Mouse (Mus musculus): ENCODE measurements around the gene Gria3.

Gene Gria3

DNA sequence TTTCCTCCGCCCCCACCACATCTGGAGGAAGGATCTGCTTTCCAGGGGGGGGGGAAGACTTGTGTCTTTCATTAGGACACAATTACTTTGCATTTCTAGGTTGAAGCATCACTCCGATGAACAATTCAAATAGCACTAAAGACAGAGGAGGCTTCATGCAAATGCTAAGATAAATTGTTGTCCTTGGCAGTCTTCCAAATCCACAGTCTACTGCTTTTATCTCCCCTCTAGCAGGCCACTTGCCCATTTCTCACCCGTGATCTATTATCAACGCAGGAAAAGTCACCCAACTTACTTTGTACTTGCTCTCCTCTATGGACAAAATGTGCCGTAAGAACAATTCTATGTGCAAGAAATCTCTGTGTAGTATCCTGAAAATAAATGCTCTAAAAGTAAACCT lies 178.1 kb downstream of the Gria3 start:
- DNase-seq: no peak

- DNase-seq: no peak
Observed at GRCm38 (mm10) chrX:41587692-41588091, 187.0 kb downstream of the Gria3 start.

- no peak for DNase-seq
Observed at GRCm38 (mm10) chrX:41607181-41607580, 206.5 kb downstream of the Gria3 start.

GRCm38 (mm10) chrX:41614920-41615319 lies 214.3 kb downstream of the Gria3 start:
- DNase-seq: peak; percentile 11

GRCm38 (mm10) chrX:41616928-41617327 lies 216.3 kb downstream of the Gria3 start:
- no peak for DNase-seq

DNA sequence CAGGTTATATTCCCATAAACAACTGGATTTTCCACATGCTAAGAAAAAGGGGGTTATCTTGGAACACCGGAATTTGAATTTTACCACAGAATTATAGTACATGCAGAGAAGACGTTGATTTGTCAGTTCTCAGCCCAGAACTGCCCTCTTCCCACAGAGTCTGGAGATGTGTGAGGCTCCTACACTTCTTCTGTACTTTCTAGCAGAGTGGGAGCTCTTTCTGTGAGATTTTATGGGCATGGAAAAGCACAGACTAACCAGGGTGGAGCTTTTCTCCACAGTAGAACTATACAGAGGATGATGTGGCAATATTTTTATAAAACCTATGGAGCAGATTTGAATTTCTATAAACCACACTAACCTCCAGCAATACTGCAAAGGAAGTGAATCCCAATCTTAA lies 217.7 kb downstream of the Gria3 start:
- no peak for DNase-seq

DNA sequence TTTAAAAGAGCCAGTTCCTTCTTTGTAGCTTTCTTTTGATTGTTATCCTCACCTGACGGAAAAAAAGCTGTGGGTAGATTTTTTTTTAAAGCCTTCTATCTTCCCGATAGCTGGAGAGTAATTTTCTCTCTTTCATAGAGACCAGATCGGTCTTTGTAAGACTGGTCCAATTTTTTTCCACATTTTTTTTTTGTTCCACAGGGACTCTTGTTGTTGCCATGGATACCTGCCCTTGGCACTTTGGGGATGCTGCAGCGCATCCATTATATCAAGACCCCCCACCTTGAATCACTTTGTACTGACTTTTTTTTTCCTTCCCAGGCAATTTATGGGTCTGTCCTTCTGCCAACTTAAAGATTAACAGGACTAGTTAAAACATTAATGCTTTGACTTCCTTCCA lies 232.9 kb downstream of the Gria3 start:
- DNase-seq: no peak

DNA sequence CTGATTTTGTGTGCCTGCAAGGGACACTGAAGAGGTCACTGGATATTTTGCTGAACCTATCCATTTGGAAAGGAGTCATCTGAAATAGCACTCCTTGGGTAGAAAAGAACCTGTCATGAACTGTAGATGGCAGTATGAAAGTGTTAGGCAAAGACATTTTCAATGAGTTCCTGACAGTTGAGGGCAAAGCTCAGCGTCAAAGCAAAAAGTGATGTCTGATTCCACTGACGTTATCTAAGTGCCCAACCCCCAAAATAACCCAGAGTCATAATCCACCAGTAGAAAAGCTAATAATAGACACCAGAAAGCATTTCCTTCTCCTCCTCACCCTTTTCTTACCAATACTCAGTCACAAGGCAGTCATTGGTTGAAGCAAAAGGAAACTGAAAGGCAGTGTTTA lies 244.3 kb downstream of the Gria3 start:
- DNase-seq: no peak

DNA sequence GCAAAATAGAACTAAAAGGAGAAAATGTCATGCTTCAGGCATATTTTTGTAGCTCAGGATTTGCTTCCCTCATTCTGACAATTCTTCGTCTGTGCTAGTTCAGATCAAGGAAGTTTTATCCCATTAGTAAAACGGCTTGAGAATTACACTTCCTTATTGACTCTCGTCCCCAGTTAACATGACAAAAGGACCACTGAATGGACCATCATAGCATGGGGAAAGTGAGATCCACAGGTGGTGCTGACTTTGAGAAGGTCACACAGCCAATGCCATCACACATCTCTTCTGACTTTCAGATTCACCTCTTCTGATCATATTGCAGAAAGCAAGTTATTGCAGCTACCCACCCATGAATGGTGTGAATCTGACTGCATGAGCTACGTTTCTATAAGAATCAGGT lies 257.1 kb downstream of the Gria3 start:
- DNase-seq: no peak

- no peak for DNase-seq
Observed at GRCm38 (mm10) chrX:41688869-41689268, 288.2 kb downstream of the Gria3 start.

DNA sequence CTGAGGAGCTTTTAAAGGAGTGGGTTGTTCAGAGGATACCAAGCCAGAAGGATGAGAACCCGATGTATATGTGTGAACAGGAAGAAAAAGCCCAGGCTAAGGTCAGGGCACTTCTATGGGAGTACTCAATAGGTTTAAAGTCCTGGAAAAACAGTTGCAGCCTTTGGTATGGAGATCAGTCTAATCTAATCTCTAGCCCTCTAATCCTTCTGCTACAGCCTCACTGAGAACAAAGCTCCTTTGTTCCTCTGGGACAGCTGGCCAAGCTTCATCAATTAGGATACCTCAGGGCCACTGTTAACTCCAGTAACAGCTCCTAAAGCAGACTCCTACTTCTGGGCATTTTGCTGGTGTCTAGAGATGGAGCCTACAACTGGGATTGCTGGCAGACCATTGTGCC lies 291.4 kb downstream of the Gria3 start:
- DNase-seq: no peak

Data from cerebellum, adult 9-10 months (tissue).